8 mouse cellular contexts compared by ENCODE assay signal in genomic region chr5:147725831-147726700, GRCm38 (mm10). TPM values are rescaled to one million over a fixed set of nuclear protein-coding genes. Genes with fewer than 3 reads are reported as not detected.
A peak's percentile ranks its signal among the peaks of the same experiment; 100 is the strongest.
DNase-seq lines count a peak whose midpoint lies in the region; ATAC-seq and TF ChIP-seq lines count a peak whose summit lies in the region.

Gene Flt1 (minus strand): TSS chr5:147726011.

- no peak for TF ChIP-seq CTCF in E14TG2a.4 (conservative IDR thresholded peaks at IDR 0.05; ENCODE audit: low read length)

- peak within 1 kb of the TSS; percentile 38 for H3K9ac ChIP-seq in forebrain, embryonic 15.5 days (replicated peaks)
- peak within 1 kb of the TSS; percentile 21; the same call in 1 of the 2 replicates for H3K9ac ChIP-seq in stomach, embryonic 14.5 days (replicated peaks; ENCODE audit: low read depth, low read length)

- H3K9me3 ChIP-seq in E14TG2a.4 (ENCODE audit: low read length): no peaks in the 10 kb centered on the region
- H3K9me3 ChIP-seq in forebrain, embryonic 15.5 days: no peaks in the 10 kb centered on the region
- H3K9me3 ChIP-seq in stomach, embryonic 14.5 days (ENCODE audit: control insufficient read depth, low read depth, low read length): no peaks in the 10 kb centered on the region

- DNase-seq in adrenal gland, adult 18-20 months (ENCODE audit: low spot score in 2 of 2): peak; percentile 51 to 69
- DNase-seq in heart, postnatal 4 days: peak; percentile 75
- DNase-seq in layer of hippocampus, postnatal 25 days (ENCODE audit: extremely low spot score in 1 of 2, low spot score in 1 of 2): no peak
- peak; percentile 82 for DNase-seq in lung, postnatal 10 days
- no peak for DNase-seq in right cerebral cortex, adult 2 months (ENCODE audit: low spot score in 2 of 2)

- H3K27me3 ChIP-seq in E14TG2a.4 (ENCODE audit: insufficient read depth, low read length): peaks cover 93% of the 10 kb centered on the region
- peaks cover 80% of the 10 kb centered on the region for H3K27me3 ChIP-seq in forebrain, embryonic 15.5 days
- H3K27me3 ChIP-seq in stomach, embryonic 14.5 days (ENCODE audit: control insufficient read depth, insufficient read depth, low read length): peaks cover 47% of the 10 kb centered on the region

- WGBS in forebrain, embryonic 15.5 days: under 1% methylated on average over 62 of the region's 82 CpGs
- WGBS in stomach, embryonic 14.5 days: under 1% methylated on average over 74 of the region's 82 CpGs

- no peak within 1 kb of the TSS for H3K27ac ChIP-seq in forebrain, embryonic 15.5 days (replicated peaks)
- peak within 1 kb of the TSS; percentile 41; the same call in 1 of the 2 replicates for H3K27ac ChIP-seq in stomach, embryonic 14.5 days (ENCODE audit: low read length)

- H3K4me1 ChIP-seq in E14TG2a.4 (replicated peaks; ENCODE audit: low read depth, low read length): peaks cover 39% of the 10 kb centered on the region
- peaks cover 18% of the 10 kb centered on the region for H3K4me1 ChIP-seq in forebrain, embryonic 15.5 days
- H3K4me1 ChIP-seq in stomach, embryonic 14.5 days (ENCODE audit: control insufficient read depth, insufficient read depth, low read length): peaks cover 14% of the 10 kb centered on the region; the same call in 1 of the 2 replicates

- H3K36me3 ChIP-seq in E14TG2a.4 (ENCODE audit: insufficient read depth, low read length): no peaks in the 10 kb centered on the region
- H3K36me3 ChIP-seq in forebrain, embryonic 15.5 days: no peaks in the 10 kb centered on the region
- no peaks in the 10 kb centered on the region for H3K36me3 ChIP-seq in stomach, embryonic 14.5 days (ENCODE audit: control insufficient read depth, insufficient read depth, low read length)

- H3K4me2 ChIP-seq in forebrain, embryonic 15.5 days (replicated peaks): peak within 1 kb of the TSS; percentile 82
- H3K4me2 ChIP-seq in stomach, embryonic 14.5 days (replicated peaks; ENCODE audit: low read depth, low read length): peak within 1 kb of the TSS; percentile 76

- H3K4me3 ChIP-seq in E14TG2a.4 (replicated peaks; ENCODE audit: low read length): peak within 1 kb of the TSS; percentile 79
- H3K4me3 ChIP-seq in forebrain, embryonic 15.5 days: peak within 1 kb of the TSS; percentile 43
- H3K4me3 ChIP-seq in stomach, embryonic 14.5 days (ENCODE audit: low read depth, low read length): peak within 1 kb of the TSS; percentile 38

- peak; percentile 60 for ATAC-seq in forebrain, embryonic 15.5 days (replicated peaks)
- peak; percentile 50; the same call in 1 of the 2 replicates for ATAC-seq in stomach, embryonic 14.5 days (ENCODE audit: insufficient number of reproducible peaks, insufficient read depth, low FRiP score, low read depth)

RNA-seq across cellular contexts. Expression of gene Flt1, which starts in this region (rescaled TPM):
- total RNA-seq in adrenal gland, adult 18-20 months (2021): 10 to 100 TPM; 63.0 to 74.4 TPM
- polyA plus RNA-seq in forebrain, embryonic 15.5 days (2015; fragmentation: Nextera tagmentation; extraction: Ambion mirVana): 10.7 and 11.5 TPM in 2 replicates
- 10 to 100 TPM; 44.1 to 45.8 TPM for total RNA-seq in heart, postnatal 4 days (2021)
- 10 to 100 TPM; 25.0 to 34.5 TPM for total RNA-seq in layer of hippocampus, postnatal 25 days (2021)
- 11.5 and 13.0 TPM in 2 replicates for polyA plus RNA-seq in stomach, embryonic 14.5 days (2014; fragmentation: Nextera tagmentation; extraction: Ambion mirVana)

Comparison
In these comparisons a context has a peak if more than half of its experiments do, and no peak if none do; other contexts are left out.
1. DNase-seq: peak in adrenal gland, adult 18-20 months (2 of 2), heart, postnatal 4 days (single experiment) and lung, postnatal 10 days (single experiment); none in layer of hippocampus, postnatal 25 days (0 of 2) and right cerebral cortex, adult 2 months (0 of 2).
2. Peak in every context shown above with its lines, with median percentiles within 50 percentile points of each other: H3K4me3 ChIP-seq.